Mouse (Mus musculus): ENCODE data around the gene Ppp1cc. TPM values are rescaled to one million over a fixed set of nuclear protein-coding genes. Genes with fewer than 3 reads are reported as not detected.

Ppp1cc gene
- 100 to 1,000 TPM; 208 to 211 TPM for total RNA-seq (2021)

GRCm38 (mm10) chr5:122157827-122158381 is at the start of gene Ppp1cc:
Gene Ppp1cc (plus strand): TSS chr5:122158278.
- peak; percentile 83 to 86 for DNase-seq (ENCODE audit: extremely low spot score in 1 of 2, low spot score in 1 of 2)

DNA sequence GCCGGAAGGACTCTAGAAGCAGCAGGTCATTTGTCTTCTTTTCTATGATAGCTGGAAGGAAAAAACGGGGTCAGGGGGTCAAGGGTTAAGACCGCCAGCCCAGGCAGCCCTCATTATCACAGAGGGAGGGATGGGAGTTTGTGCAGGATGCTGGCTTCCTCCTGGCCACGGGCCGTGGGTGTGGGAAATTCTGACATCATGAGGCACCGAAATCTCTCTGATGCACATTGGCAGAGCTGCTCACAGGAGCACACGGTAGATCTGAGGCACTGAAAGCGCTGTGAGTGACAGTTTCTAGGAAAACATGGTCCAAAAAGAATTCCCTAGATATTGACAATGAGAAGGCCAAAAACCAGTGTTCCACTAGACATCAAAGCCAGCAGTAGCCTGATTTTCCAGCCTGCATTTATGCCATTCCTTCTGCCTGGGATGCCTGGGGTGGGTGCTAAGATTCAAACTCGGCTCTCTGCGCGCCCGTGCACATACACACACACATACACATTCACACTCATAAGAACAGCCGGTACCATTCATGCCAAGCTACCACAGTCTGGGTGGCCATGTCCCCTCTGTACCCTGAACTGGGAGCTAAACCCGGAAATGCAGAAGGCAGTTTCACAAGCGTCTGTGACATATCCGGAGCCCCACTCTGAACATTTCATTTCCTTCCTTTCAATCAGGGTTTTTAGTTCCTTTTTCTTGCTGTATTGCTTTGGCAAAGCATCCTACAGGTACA is 48.6 kb upstream of the Ppp1cc start:
- DNase-seq (ENCODE audit: extremely low spot score in 1 of 2, low spot score in 1 of 2) = no peak

DNA sequence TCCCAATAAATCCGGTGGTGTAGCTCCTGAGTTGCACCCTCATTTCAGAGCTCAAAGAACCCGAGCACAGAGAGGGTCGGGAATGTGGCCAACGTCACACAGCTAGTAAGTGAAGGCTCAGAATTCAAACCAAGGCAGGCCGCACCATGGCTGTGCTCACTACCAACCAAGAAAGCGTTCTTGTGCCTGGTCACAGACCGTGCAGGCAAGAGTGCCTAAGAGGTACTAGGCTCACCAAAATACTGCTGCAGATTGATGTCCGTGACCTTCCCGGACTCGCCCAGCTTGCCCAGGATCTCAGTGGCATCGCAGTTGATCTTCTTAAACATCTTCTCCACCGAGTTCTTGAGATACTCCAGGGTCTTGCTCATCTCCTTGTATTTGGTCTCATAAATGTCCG is 47.5 kb upstream of the Ppp1cc start:
- DNase-seq (ENCODE audit: extremely low spot score in 1 of 2, low spot score in 1 of 2) = no peak

GRCm38 (mm10) chr5:122111091-122111932 is 46.8 kb upstream of the Ppp1cc start:
- DNase-seq (ENCODE audit: extremely low spot score in 1 of 2, low spot score in 1 of 2) = no peak

DNA sequence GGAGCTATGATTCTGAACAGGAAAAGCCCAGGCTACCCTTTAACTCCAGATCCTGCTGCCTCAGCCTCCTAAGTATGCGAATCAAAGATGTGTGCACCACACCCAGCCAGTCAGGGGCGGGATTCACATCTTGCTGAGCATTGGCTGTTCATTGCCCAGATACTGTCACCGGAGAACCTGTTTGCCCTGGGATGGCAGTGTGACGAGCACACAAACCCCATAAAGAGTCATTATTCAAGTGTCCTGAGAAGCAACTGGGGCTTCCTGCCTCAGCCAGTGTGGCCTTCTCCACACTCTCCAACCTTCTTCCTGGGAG is 46.2 kb upstream of the Ppp1cc start:
- no peak for DNase-seq (ENCODE audit: extremely low spot score in 1 of 2, low spot score in 1 of 2)

- DNase-seq (ENCODE audit: extremely low spot score in 1 of 2, low spot score in 1 of 2) = no peak
Measured at GRCm38 (mm10) chr5:122113450-122113849, 44.6 kb upstream of the Ppp1cc start.

DNA sequence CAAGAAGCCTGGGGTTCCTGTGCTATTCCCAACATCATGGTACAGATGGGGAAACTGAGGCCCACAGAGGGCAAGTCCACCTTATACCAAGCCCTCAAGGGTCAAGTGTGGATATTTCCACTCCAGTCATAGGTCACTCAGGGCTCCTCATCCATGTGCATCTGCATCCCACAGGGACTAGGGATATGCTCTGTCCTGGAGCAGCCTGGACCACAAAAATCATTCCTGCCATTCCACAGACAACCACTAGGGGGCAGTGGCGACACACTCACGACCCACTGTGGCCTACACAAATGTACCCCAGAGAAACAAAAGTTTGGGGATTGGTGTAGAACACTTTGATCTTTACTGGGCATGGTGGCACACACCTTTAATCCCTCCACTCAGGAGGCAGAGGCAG is 43.9 kb upstream of the Ppp1cc start:
- DNase-seq (ENCODE audit: extremely low spot score in 1 of 2, low spot score in 1 of 2) = peak; percentile 43 to 68

- DNase-seq (ENCODE audit: extremely low spot score in 1 of 2, low spot score in 1 of 2) = no peak
Measured at GRCm38 (mm10) chr5:122115266-122115763, 42.8 kb upstream of the Ppp1cc start.

DNA sequence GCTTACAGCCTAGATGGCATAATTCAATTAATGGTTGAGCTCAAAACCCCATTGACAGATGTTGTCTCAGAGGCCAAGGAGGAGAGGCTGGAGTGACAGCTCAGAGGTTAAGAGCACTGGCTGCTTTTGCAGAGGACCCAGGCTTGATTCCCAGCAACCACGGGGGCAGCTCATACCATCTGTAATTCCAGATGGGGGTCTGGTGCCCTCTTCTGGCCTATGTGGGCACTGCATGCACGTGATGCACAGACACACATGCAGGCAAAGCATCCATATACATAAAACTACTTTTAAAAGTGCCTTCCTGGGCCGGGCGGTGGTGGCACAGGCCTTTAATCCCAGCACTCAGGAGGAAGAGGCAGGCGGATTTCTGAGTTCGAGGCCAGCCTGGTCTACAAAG is 41.8 kb upstream of the Ppp1cc start:
- DNase-seq (ENCODE audit: extremely low spot score in 1 of 2, low spot score in 1 of 2) = no peak

DNA sequence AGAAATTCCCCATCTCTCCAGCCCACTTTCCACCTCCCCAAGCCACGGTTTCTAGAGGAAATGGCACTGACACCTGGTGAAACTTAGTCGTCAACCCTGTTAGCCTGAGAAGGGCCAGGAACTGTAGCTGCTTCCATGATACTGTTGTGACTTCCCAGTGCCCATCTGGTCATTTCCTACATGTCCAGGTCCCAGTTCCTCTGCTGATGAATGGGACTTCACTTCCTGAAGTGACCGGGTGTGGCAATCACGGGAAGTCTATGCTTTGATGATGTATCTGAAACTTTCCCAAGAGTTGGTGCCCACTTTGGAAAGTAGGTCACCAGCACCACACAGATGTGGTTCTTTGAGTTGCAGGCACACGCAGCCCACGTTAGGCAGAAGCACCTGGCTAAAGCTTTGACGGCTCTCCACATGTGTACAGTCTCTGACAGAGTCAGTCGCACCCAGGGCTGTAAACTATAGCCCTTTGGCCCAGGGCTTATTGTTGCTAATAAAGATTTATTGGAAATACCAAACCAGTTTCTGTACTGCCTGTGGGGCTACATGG is 32.8 kb upstream of the Ppp1cc start:
- DNase-seq (ENCODE audit: extremely low spot score in 1 of 2, low spot score in 1 of 2) = no peak

- DNase-seq (ENCODE audit: extremely low spot score in 1 of 2, low spot score in 1 of 2) = peak; percentile 31 to 79
Measured at GRCm38 (mm10) chr5:122129068-122129655, 28.9 kb upstream of the Ppp1cc start.

DNA sequence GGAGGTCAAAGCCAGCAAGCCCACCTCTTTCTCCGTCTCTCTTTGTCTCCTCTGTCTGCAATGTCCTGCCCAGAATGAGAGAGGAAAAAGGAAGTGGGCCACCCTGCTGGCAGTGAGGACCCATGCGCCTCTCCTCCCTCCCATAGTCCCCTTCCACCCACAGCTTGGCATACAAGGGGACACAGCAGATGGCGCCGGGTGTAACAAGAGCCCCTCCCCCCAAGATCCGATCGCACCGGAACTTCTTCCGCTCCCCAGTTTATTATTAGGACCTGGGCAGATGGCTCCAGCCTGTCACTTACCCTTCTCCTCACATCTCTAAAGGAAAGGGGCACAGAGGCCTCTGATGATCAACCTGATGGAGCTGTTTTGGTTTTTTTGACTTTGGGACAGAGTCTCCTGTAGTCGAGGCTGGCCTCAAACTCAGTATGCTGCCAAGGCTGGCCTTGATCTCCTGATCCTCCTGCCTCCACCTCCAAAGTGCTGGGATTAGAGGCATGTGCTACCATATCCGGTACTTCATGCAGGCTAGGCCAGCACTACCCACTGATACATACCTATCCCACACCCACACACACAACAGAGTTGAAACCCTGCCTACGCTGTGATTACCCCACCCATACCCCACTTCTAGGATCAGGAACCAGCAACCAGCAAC is 27.6 kb upstream of the Ppp1cc start:
- DNase-seq (ENCODE audit: extremely low spot score in 1 of 2, low spot score in 1 of 2) = peak; percentile 20 to 36

GRCm38 (mm10) chr5:122131076-122132051 is 26.7 kb upstream of the Ppp1cc start:
- peak; percentile 83 to 97 for DNase-seq (ENCODE audit: extremely low spot score in 1 of 2, low spot score in 1 of 2)

DNA sequence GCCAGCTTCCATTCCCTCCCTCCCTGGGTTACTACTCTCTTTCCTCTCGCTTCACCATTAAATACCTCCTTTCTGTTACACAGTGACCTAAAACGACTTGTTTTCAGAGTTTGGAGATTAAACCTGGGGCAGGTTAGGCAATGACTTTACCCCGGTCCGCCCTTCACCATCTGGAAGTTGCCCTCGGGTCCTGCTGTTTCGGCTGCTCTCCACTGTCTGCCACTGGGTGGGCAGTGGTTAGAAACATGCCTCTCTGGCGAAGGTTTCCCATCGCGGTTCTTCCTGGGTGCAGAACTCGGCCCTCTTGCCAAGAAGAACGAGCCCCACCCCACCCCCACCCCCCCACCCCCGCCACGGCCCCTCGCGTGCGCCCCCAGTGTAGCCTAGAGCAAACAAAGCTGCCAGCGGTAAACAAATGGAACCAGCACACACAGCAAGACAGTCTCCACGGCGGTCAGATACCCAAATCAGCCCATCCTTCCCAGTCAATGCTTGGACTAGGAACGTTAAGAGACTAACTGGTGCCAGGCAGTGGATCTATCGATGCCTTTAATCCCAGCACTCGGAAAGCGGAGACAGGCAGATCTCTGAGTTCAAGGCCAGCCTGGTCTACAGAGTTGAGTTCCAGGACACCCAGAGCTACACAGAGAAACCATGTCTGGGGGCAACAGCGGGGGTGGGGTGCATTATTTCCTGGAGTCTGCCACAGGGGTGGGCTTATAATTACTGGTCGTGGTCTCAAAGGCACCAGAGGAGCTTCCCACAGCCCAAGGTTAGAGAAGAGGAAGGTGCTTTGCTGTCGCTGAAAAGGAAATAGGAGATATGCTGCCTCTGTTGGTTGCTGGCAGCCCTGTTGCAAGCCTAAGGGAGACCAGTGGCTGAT is 25.7 kb upstream of the Ppp1cc start:
- DNase-seq (ENCODE audit: extremely low spot score in 1 of 2, low spot score in 1 of 2) = no peak

GRCm38 (mm10) chr5:122133050-122133389 is 25.1 kb upstream of the Ppp1cc start:
- no peak for DNase-seq (ENCODE audit: extremely low spot score in 1 of 2, low spot score in 1 of 2)

GRCm38 (mm10) chr5:122134395-122135289 is 23.4 kb upstream of the Ppp1cc start:
- no peak for DNase-seq (ENCODE audit: extremely low spot score in 1 of 2, low spot score in 1 of 2)

DNA sequence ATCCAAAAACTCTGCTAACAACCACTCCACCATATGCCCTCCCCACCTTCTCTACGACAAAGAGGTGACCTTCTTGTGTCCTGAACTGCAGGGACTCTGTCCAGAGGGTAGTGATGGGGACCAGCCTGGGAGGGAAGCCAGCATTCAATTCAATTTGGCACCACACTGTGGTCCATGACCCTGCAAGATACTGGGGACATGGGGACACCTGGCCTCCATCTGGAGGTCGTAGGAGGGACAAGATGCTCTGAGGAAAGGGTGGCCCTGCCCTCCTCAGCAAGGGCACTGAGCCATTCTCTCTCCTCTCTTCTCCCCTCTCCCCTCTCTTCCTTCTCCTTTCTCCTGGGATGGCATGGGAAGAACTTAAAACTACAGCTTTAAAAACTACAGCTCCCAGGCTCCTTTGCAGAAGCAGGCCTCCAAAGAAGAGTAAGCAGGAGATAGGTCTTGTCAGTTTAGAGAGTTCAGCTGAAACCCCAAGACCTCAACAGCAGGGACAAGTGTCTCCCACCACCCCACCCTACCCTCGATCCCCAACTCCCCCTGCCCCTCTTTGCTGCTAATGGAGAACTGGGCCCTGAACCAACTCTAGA is 22.7 kb upstream of the Ppp1cc start:
- no peak for DNase-seq (ENCODE audit: extremely low spot score in 1 of 2, low spot score in 1 of 2)

Data from layer of hippocampus, postnatal 25 days (tissue).